Mouse (Mus musculus) lung, embryonic 14.5 days (tissue): ENCODE data around the gene Serpinb9d. TPM values are rescaled to one million over a fixed set of nuclear protein-coding genes. Genes with fewer than 3 reads are reported as not detected.
"Not testable (repeated sequence)": the region's sequence is repeated elsewhere in the genome, so short reads cannot be mapped to it uniquely, and the experiment has no call there.

Source experiments
- ATAC-seq: fragments of 200-750 bp; cut with Nextera tagmentation; 2 replicates; pipeline ENCODE4 v1.8.0; 2017; ENCODE audit warnings: mild to moderate bottlenecking, moderate TSS enrichment, moderate library complexity; ENCODE audit not compliant: insufficient read depth
- DNase-seq: peaks from one replicate; pipeline ENCODE4 v3.0.0-alpha.2; 2015
- H3K27ac ChIP-seq: fragments of 300-500 bp; sonication (generic); 2 replicates; pipeline ENCODE4 v1.5.1; 2014; ENCODE audit warnings: low read depth, mild to moderate bottlenecking, moderate library complexity
- H3K27me3 ChIP-seq: fragments of 300-500 bp; sonication (generic); 2 replicates; pipeline ENCODE4 v1.6.1; 2014; ENCODE audit warnings: low read length, control low read depth; ENCODE audit not compliant: insufficient read depth
- H3K36me3 ChIP-seq: fragments of 300-500 bp; sonication (generic); 2 replicates; pipeline ENCODE4 v1.6.1; 2014; ENCODE audit warnings: control low read depth; ENCODE audit not compliant: insufficient read depth
- H3K4me1 ChIP-seq: fragments of 300-500 bp; sonication (generic); 2 replicates; pipeline ENCODE4 v1.6.1; 2014; ENCODE audit warnings: antibody characterized with exemption, control low read depth; ENCODE audit not compliant: insufficient read depth
- H3K4me2 ChIP-seq: fragments of 300-500 bp; sonication (generic); 2 replicates; pipeline ENCODE4 v1.6.1; 2014; ENCODE audit warnings: mild to moderate bottlenecking
- H3K4me3 ChIP-seq: fragments of 300-500 bp; sonication (generic); 2 replicates; pipeline ENCODE4 v1.5.1; 2014; ENCODE audit warnings: low read depth, low read length
- H3K9ac ChIP-seq: fragments of 300-500 bp; sonication (generic); 2 replicates; pipeline ENCODE4 v1.6.1; 2014
- H3K9me3 ChIP-seq: fragments of 300-500 bp; sonication (generic); 2 replicates; pipeline ENCODE4 v1.6.1; 2016; ENCODE audit warnings: low read depth, low read length, control low read depth
- CTCF ChIP-seq: IDR thresholded peaks from 2 replicates; pipeline ENCODE4 v1.5.1; 2016; ENCODE audit warnings: antibody characterized with exemption, low read depth
- WGBS: fragments of 180-500 bp; shearing (Covaris S2); extraction: QIAGEN DNeasy Blood & Tissue Kit; methylation state at CpG from one replicate; pipeline ENCODE4 v1.1.7; 2014; 5-methylcytosine and 5-hydroxymethylcytosine counted together
- polyA plus RNA-seq: library from polyadenylated mRNA; unstranded; fragments of >200 nt; fragmentation: Nextera tagmentation; extraction: Ambion mirVana; gene quantifications from 2 replicates; pipeline ENCODE4 v1.2.1, GENCODE M21; 2014

Serpinb9d gene
- not detected in 2 replicates for polyA plus RNA-seq

- WGBS, result 65% methylated on average over 5 of the region's 5 CpGs
- H3K4me2 ChIP-seq, result no peak within 1 kb of the TSS
- H3K36me3 ChIP-seq, result no peaks in the 10 kb centered on the region
- no peaks in the 10 kb centered on the region for H3K9me3 ChIP-seq
- no peaks in the 10 kb centered on the region for H3K4me1 ChIP-seq
- no peak within 1 kb of the TSS for H3K9ac ChIP-seq
- H3K27ac ChIP-seq, result no peak within 1 kb of the TSS
- ATAC-seq (no peak), DNase-seq (no peak)
- H3K4me3 ChIP-seq, result no peak within 1 kb of the TSS
- TF ChIP-seq CTCF, result no peak
- H3K27me3 ChIP-seq, result no peaks in the 10 kb centered on the region
Measured at GRCm38 (mm10) chr13:33192659-33193058, at the start of gene Serpinb9d. Gene Serpinb9d (plus strand): TSS chr13:33192959.

- no peak within 1 kb of the TSS for H3K4me2 ChIP-seq
- DNase-seq, result no peak
- no peak for TF ChIP-seq CTCF
- H3K4me1 ChIP-seq, result no peaks in the 10 kb centered on the region
- H3K4me3 ChIP-seq, result no peak within 1 kb of the TSS
- H3K27ac ChIP-seq, result no peak within 1 kb of the TSS
- WGBS, result 69% methylated on average over 4 of the region's 4 CpGs
- H3K9ac ChIP-seq, result no peak within 1 kb of the TSS
- no peaks in the 10 kb centered on the region for H3K9me3 ChIP-seq
- ATAC-seq, result no peak
- H3K27me3 ChIP-seq, result no peaks in the 10 kb centered on the region
- H3K36me3 ChIP-seq, result no peaks in the 10 kb centered on the region
Measured at GRCm38 (mm10) chr13:33159642-33160041, 33.1 kb upstream of the Serpinb9d start, which contains the start of gene Serpinb9c. Gene Serpinb9c (minus strand): TSS chr13:33159742.

- H3K36me3 ChIP-seq, ATAC-seq, H3K4me3 ChIP-seq, H3K27ac ChIP-seq, H3K4me2 ChIP-seq, H3K9me3 ChIP-seq, H3K9ac ChIP-seq, H3K27me3 ChIP-seq, DNase-seq, H3K4me1 ChIP-seq: not testable (repeated sequence)
- 83% methylated on average over 1 of the region's 1 CpGs for WGBS
Measured at GRCm38 (mm10) chr13:33190486-33190885, 2.3 kb upstream of the Serpinb9d start.

GRCm38 (mm10) chr13:33199740-33200139, 7.0 kb downstream of the Serpinb9d start:
- H3K9ac ChIP-seq, result no peak overlapping the region
- H3K36me3 ChIP-seq, result no peaks in the 10 kb centered on the region
- no peak overlapping the region for H3K27ac ChIP-seq
- WGBS, result 59% methylated on average over 2 of the region's 2 CpGs
- H3K4me1 ChIP-seq, result no peaks in the 10 kb centered on the region
- H3K4me2 ChIP-seq, result no peak overlapping the region
- H3K9me3 ChIP-seq, result no peaks in the 10 kb centered on the region
- H3K27me3 ChIP-seq, result no peaks in the 10 kb centered on the region
- no peak for TF ChIP-seq CTCF
- no peak overlapping the region for H3K4me3 ChIP-seq
- ATAC-seq, result no peak
- DNase-seq, result peak; percentile 1

- H3K9ac ChIP-seq, H3K36me3 ChIP-seq, ATAC-seq, H3K4me3 ChIP-seq, DNase-seq, H3K9me3 ChIP-seq, H3K27ac ChIP-seq, H3K27me3 ChIP-seq, H3K4me2 ChIP-seq, H3K4me1 ChIP-seq: not testable (repeated sequence)
- 74% methylated on average over 2 of the region's 2 CpGs for WGBS
Measured at GRCm38 (mm10) chr13:33249312-33249711, 56.6 kb downstream of the Serpinb9d start, which contains the start of gene Serpinb9e. Gene Serpinb9e (plus strand): TSS chr13:33249612.

Other genes starting within 250 kb of the Serpinb9d start
- 23.7 and 24.0 TPM in 2 replicates for gene Serpinb6b, start 227.8 kb upstream of the Serpinb9d start, polyA plus RNA-seq
- 30.1 and 31.8 TPM in 2 replicates for gene Serpinb9, start 189.7 kb upstream of the Serpinb9d start, polyA plus RNA-seq
- gene Serpinb9b, start 165.5 kb upstream of the Serpinb9d start, polyA plus RNA-seq, result 0.27 and 0.36 TPM in 2 replicates
- gene Serpinb1b, start 114.4 kb upstream of the Serpinb9d start, polyA plus RNA-seq, result 0.18 and 0.37 TPM in 2 replicates
- not detected in 2 replicates for gene Serpinb9c, start 33.2 kb upstream of the Serpinb9d start, polyA plus RNA-seq
- gene Serpinb9e, start 56.7 kb downstream of the Serpinb9d start, polyA plus RNA-seq, result not detected in 2 replicates
- gene Serpinb9f, start 131.1 kb downstream of the Serpinb9d start, polyA plus RNA-seq, result not detected in 2 replicates
- gene Gm11397, start 202.8 kb downstream of the Serpinb9d start, polyA plus RNA-seq, result not detected in 2 replicates